Mouse (Mus musculus) brain, embryonic 14.5 days (tissue): ENCODE results near the gene Rapgef1.

Experiments used
- CTCF ChIP-seq: fragments of 200-500 bp; IDR thresholded peaks from 2 replicates; pipeline ENCODE4 v1.5.1; 2012; ENCODE audit warnings: inconsistent platforms, mild to moderate bottlenecking, moderate library complexity, borderline replicate concordance; ENCODE audit not compliant: insufficient read depth, insufficient read length; ENCODE audit errors: extremely low read depth
- POLR2A ChIP-seq: fragments of 200-500 bp; IDR thresholded peaks from 2 replicates; pipeline ENCODE4 v1.6.1; 2012; ENCODE audit warnings: mild to moderate bottlenecking, inconsistent platforms, borderline replicate concordance; ENCODE audit not compliant: poor library complexity, insufficient read depth, insufficient read length, severe bottlenecking; ENCODE audit errors: extremely low read depth

GRCm38 (mm10) chr2:29674545-29674944 is 55.0 kb downstream of the Rapgef1 start:
- TF ChIP-seq POLR2A (no peak), CTCF (no peak)
